Mouse (Mus musculus): ENCODE results near the gene Rpl11.

- no peak for TF ChIP-seq POLR2A (IDR thresholded peaks at IDR 0.05; ENCODE audit: borderline replicate concordance, extremely low read depth, low read depth, low read length)
- TF ChIP-seq CTCF (IDR thresholded peaks at IDR 0.05; ENCODE audit: insufficient read depth, low read length): no peak
These were observed 31.6 kb upstream of the Rpl11 start for GRCm38 (mm10) chr4:136084840-136085239.
